Comparison of ENCODE assay signal across 21 mouse cellular contexts in the genomic region with DNA sequence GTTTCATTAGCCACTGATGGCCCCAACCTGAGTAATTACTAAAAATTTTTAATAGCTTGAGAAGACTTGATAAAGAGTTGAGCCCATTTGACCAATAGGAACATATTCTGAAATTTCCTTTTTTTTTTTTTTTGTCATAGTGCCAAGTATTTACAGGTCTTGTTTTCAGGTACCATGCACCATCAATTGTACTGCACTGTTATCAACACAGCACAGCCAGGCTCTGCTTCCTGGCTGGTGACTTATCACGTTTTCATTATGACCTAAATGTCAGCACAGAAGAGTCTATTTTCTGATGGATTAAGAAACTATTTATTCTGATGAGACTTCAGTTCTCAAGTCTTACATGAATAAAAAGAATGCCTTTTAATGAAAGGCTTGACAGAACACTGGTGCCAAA.
DNase-seq lines count a peak whose midpoint lies in the region; ATAC-seq and TF ChIP-seq lines count a peak whose summit lies in the region.
"Had no signal": no experiment of that assay in that cellular context is flagged by ENCODE, and none has a peak within 500 bp of the region (broad histone marks: within the 10 kb centered on the region; RNA-seq: fewer than 3 reads in every experiment).

No protein-coding gene starts in this region.

- peak; percentile 40 for DNase-seq in MEL-GATA-1-ER (ENCODE audit: extremely low read depth, low read depth)
- DNase-seq in gastrocnemius, postnatal 4 days (ENCODE audit: low spot score in 2 of 2): no peak
- DNase-seq in heart, adult 2 months: no peak
- no peak for DNase-seq in cerebellum, postnatal 25 days
- DNase-seq: adrenal gland, adult 2 months; adrenal gland, postnatal 10 days; adrenal gland, postnatal 25 days; cerebellum, adult 11 months; cerebellum, adult 18-20 months; cerebellum, adult 8-10 months; cerebellum, adult 9-11 months; cerebellum, postnatal 14 days; embryo, embryonic 11 days had no signal

- intact Hi-C loops in heart, adult 2 months (cut with DNase I): no loop called here

- ATAC-seq in megakaryocyte progenitor cell, adult 5-6 weeks (replicated peaks; ENCODE audit: poor library complexity): peak; percentile 83
- ATAC-seq: forebrain, embryonic 14.5 days; forebrain, embryonic 16.5 days had no signal

- no peaks in the 10 kb centered on the region for H3K4me1 ChIP-seq in heart, adult 2 months (ENCODE audit: control insufficient read depth, insufficient read depth, low read length)
- H3K4me1 ChIP-seq: embryonic facial prominence, embryonic 13.5 days; embryonic facial prominence, embryonic 15.5 days; forebrain, embryonic 10.5 days; forebrain, embryonic 12.5 days had no signal

- no peak for TF ChIP-seq POLR2A in heart, adult 2 months (IDR thresholded peaks at IDR 0.05; ENCODE audit: insufficient read depth, low read depth, low read length)

- H3K4me3 ChIP-seq in heart, adult 2 months: no peak overlapping the region
- H3K4me3 ChIP-seq: embryonic facial prominence, embryonic 13.5 days; embryonic facial prominence, embryonic 15.5 days; erythroblast, embryonic 14.5 days; forebrain, embryonic 10.5 days; forebrain, embryonic 12.5 days had no signal

- TF ChIP-seq CTCF in heart, adult 2 months (IDR thresholded peaks at IDR 0.05): no peak

- H3K27ac ChIP-seq in heart, adult 2 months: no peak overlapping the region
- H3K27ac ChIP-seq: embryonic facial prominence, embryonic 13.5 days; embryonic facial prominence, embryonic 15.5 days; forebrain, embryonic 10.5 days; forebrain, embryonic 12.5 days had no signal

- no peak for TF ChIP-seq EP300 in heart, adult 2 months (IDR thresholded peaks at IDR 0.05; ENCODE audit: insufficient read depth, low read depth, low read length)

- H3K9ac ChIP-seq in heart, adult 2 months (ENCODE audit: low read depth, low read length): no peak overlapping the region
- H3K9ac ChIP-seq: embryonic facial prominence, embryonic 13.5 days; embryonic facial prominence, embryonic 15.5 days; forebrain, embryonic 12.5 days had no signal

- WGBS in heart, adult 2 months: 25% methylated on average over 1 of the region's 1 CpGs

- no peaks in the 10 kb centered on the region for H3K27me3 ChIP-seq in heart, adult 2 months (ENCODE audit: control insufficient read depth, insufficient read depth, low read length)
- H3K27me3 ChIP-seq: embryonic facial prominence, embryonic 15.5 days; forebrain, embryonic 12.5 days had no signal

- no peaks in the 10 kb centered on the region for H3K79me2 ChIP-seq in heart, adult 2 months (replicated peaks; ENCODE audit: control insufficient read depth, insufficient read depth, low read length)

- no peaks in the 10 kb centered on the region for H3K36me3 ChIP-seq in heart, adult 2 months (ENCODE audit: control insufficient read depth, insufficient read depth, low read length)
- H3K36me3 ChIP-seq: embryonic facial prominence, embryonic 13.5 days; embryonic facial prominence, embryonic 15.5 days; forebrain, embryonic 10.5 days; forebrain, embryonic 12.5 days had no signal
